Mouse (Mus musculus) layer of hippocampus, adult 9-11 months (tissue): ENCODE measurements around the gene Nhlrc2.

ENCODE experiments used
- DNase-seq: peaks from one replicate; pipeline ENCODE4 v3.0.0; 2022

The Nhlrc2 gene

DNA sequence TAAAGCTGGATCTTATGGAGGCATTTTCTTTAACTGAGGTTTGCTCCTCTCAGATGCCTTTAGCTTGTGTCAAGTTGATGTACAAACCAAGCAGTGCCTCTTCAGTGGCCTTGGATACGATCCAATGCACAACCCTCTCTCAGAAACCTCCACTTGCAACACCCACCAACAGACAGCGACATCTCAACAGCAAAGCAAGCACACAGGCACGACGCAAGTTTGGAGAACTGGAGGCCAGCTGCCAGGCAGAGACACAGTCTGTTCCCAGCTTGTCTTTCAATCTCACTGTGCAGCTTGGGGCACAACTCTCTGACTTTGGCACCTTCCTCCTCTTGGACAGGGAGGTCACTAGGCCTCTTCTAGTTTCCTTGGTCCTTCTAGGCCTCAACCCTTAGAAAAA, 83.0 kb downstream of the Nhlrc2 start:
- peak; percentile 40 for DNase-seq

DNA sequence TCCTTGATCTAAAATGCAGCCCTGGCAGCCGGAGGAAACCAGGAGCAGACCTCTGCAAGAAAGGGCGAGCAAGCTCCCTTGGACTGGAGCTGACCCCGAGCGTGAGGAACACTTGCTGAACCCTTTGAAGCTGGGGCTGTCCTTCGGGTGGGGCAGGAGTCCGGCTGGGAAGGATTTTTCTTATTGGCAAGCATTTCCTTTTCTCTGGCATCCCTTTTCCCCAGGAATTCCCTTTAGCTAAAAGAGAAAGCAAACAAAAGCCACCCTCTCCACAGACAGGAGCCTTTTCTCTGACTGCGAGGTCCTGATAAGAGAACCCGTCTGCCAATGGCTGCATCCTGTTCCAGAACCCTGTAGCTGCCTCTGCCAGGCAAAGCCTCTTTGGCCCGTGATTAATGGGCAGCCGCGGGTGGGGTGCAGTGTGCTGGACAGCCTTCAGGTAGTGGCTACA, 83.4 kb downstream of the Nhlrc2 start:
- no peak for DNase-seq

- peak; percentile 47 for DNase-seq
Observed at GRCm38 (mm10) chr19:56637035-56637683, 89.1 kb downstream of the Nhlrc2 start.

GRCm38 (mm10) chr19:56637684-56638049, 89.6 kb downstream of the Nhlrc2 start:
- DNase-seq, result no peak

DNA sequence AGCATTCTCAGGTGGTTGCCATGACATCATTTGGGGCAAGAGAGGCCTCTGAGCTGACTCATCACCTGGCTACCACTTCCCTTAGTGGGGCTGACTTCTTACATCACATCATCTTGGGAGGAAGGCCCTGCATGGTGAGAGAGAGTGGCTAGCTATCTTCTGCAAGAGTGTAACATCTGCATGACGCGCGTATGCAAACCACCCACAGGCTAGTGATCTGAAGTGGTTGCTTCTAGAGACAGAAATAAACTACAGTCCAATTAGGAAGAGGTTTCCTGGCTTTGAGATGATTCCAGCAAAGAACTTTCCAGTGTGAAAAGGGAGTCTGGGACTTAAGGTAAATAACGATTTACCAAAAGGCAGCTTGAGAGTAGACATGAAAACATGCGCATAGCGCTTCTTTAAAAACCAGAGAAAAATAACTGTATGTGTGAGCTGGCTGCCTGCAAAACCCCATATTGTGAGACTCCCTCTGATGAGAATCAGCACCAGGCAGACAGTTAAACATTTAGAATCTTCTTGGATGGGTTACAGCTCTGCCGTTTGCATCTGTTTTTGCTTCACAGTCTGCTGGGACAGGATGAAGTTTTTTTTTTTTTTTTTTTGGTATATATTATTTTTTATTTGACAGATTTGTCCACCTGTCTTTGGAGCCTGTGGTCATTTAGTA, 99.5 kb downstream of the Nhlrc2 start:
- peak; percentile 57 for DNase-seq

- DNase-seq, result no peak
Observed at GRCm38 (mm10) chr19:56651262-56651661, 103.2 kb downstream of the Nhlrc2 start.

GRCm38 (mm10) chr19:56652034-56652962, 104.2 kb downstream of the Nhlrc2 start:
- no peak for DNase-seq
